Comparison of ENCODE assay signal across 7 mouse cellular contexts in the genomic region with DNA sequence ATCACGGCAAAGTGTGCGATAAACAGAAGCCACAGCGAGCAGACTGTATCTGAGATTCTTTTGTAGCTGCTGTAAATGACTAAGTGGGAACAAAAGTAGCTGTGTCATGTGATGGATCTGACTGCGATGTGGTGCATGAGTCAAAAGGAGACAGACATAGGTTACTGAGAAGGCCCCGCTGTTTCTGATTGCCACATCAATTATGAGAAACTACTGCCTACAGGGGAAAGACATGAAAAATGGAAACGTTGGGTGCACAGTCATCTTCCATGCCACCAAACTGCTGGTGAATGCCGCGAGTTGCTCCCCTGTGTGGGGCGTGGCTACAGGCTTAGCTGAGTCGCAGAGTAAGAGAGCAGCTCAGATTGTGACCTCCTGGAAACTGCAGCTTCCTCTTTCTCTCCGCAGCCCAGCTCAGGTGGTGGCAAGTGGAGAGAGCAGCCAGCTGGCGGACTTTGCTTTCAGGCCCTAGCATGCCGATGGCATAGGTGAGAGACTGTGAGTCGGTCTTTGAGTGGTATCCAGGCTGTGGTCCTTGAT.
DNase-seq lines count a peak whose midpoint lies in the region; ATAC-seq and TF ChIP-seq lines count a peak whose summit lies in the region.

No protein-coding gene starts in this region.

- H3K9me3 ChIP-seq in heart, embryonic 14.5 days (ENCODE audit: control insufficient read depth, low read length), result no peaks in the 10 kb centered on the region
- no peaks in the 10 kb centered on the region for H3K9me3 ChIP-seq in limb, embryonic 10.5 days (replicated peaks)

- peak overlapping the region; percentile 64 for H3K4me2 ChIP-seq in heart, embryonic 14.5 days (ENCODE audit: low read length)

- H3K4me3 ChIP-seq in C2C12 (ENCODE audit: insufficient read depth, poor library complexity, severe bottlenecking), result peak overlapping the region; percentile 21
- peak overlapping the region; percentile 18 to 36 for H3K4me3 ChIP-seq in heart, embryonic 14.5 days (ENCODE audit: control insufficient read depth in 1 of 2, insufficient read depth in 1 of 2, low read depth in 1 of 2, low read length in 2 of 2)
- peak overlapping the region; percentile 34 for H3K4me3 ChIP-seq in limb, embryonic 10.5 days

- no peak for TF ChIP-seq CTCF in C2C12 (IDR thresholded peaks at IDR 0.05; ENCODE audit: control insufficient read depth, insufficient read depth, insufficient read length)

- H3K27me3 ChIP-seq in C2C12 (ENCODE audit: control insufficient read depth, insufficient read depth, insufficient read length), result no peaks in the 10 kb centered on the region
- H3K27me3 ChIP-seq in heart, embryonic 14.5 days (ENCODE audit: control insufficient read depth, insufficient read depth, low read length), result no peaks in the 10 kb centered on the region
- no peaks in the 10 kb centered on the region for H3K27me3 ChIP-seq in limb, embryonic 10.5 days (ENCODE audit: low read depth, poor library complexity, severe bottlenecking)

- no peaks in the 10 kb centered on the region for H3K79me2 ChIP-seq in C2C12 (ENCODE audit: control insufficient read depth, insufficient read depth)

- peaks cover 5 to 6% of the 10 kb centered on the region in 2 experiments for H3K4me1 ChIP-seq in heart, embryonic 14.5 days (ENCODE audit: control insufficient read depth in 2 of 2, insufficient read depth in 2 of 2, low read length in 2 of 2)
- H3K4me1 ChIP-seq in limb, embryonic 10.5 days, result peaks cover 6% of the 10 kb centered on the region

- peak overlapping the region; percentile 55 for H3ac ChIP-seq in C2C12 (ENCODE audit: control insufficient read depth, insufficient read length, low read depth)

- peak overlapping the region; percentile 50 to 55 for H3K27ac ChIP-seq in heart, embryonic 14.5 days (replicated peaks in 1 of 2; ENCODE audit: control insufficient read depth in 1 of 2, insufficient read depth in 1 of 2, low read depth in 2 of 2, low read length in 2 of 2)
- H3K27ac ChIP-seq in limb, embryonic 10.5 days, result no peak overlapping the region

- peak overlapping the region; percentile 31 for H3K9ac ChIP-seq in heart, embryonic 14.5 days (ENCODE audit: low read length)

- no peaks in the 10 kb centered on the region for H3K79me3 ChIP-seq in C2C12 (ENCODE audit: low read depth)

- no peaks in the 10 kb centered on the region for H3K36me3 ChIP-seq in C2C12 (ENCODE audit: control insufficient read depth, insufficient read depth)
- H3K36me3 ChIP-seq in heart, embryonic 14.5 days (ENCODE audit: control insufficient read depth, insufficient read depth, low read length), result no peaks in the 10 kb centered on the region
- no peaks in the 10 kb centered on the region for H3K36me3 ChIP-seq in limb, embryonic 10.5 days

- DNase-seq in MN1 (ENCODE audit: low spot score), result peak; percentile 46
- peak; percentile 66 to 68 for DNase-seq in cerebellum, postnatal 14 days
- no peak for DNase-seq in limb, embryonic 10.5 days (ENCODE audit: low spot score)
- no peak for DNase-seq in yolk sac, embryonic 10.5 days (ENCODE audit: low spot score)

- ATAC-seq in heart, embryonic 14.5 days (ENCODE audit: insufficient number of reproducible peaks, insufficient read depth, low FRiP score, low read depth), result peak; percentile 43; the same call in 1 of the 2 replicates
- ATAC-seq in monocyte, adult 5-6 weeks (replicated peaks; ENCODE audit: insufficient number of reproducible peaks, low FRiP score, low TSS enrichment, poor library complexity, severe bottlenecking), result peak; percentile 56; the same call in 1 of the 2 replicates

- 4% methylated on average over 14 of the region's 14 CpGs for WGBS in heart, embryonic 14.5 days
- 22% methylated on average over 14 of the region's 14 CpGs for WGBS in limb, embryonic 10.5 days

TF ChIP-seq in C2C12, 6 proteins besides CTCF, POLR2A, EP300 and RAD21:
- TF ChIP-seq CEBPB (IDR thresholded peaks at IDR 0.05; ENCODE audit: low read depth), result peak; percentile 88
- TF ChIP-seq FOSL1 (IDR thresholded peaks at IDR 0.05; ENCODE audit: insufficient read depth, low read length, poor library complexity, severe bottlenecking), result peak; percentile 9
- no peak for TF ChIP-seq MYOG (IDR thresholded peaks at IDR 0.05; ENCODE audit: control insufficient read depth, extremely low read depth, insufficient read length)
- peak; percentile 56 for TF ChIP-seq MAX (IDR thresholded peaks at IDR 0.05)
- peak; percentile 31 for TF ChIP-seq MYOD1 (IDR thresholded peaks at IDR 0.05; ENCODE audit: control insufficient read depth, insufficient read length, low read depth)
- peak; percentile 97 for TF ChIP-seq USF1 (IDR thresholded peaks at IDR 0.05; ENCODE audit: low read depth)
TF ChIP-seq in C2C12: peak in this region for 5.

Comparison
In these comparisons a context has a peak if more than half of its experiments do, and no peak if none do; other contexts are left out.
1. DNase-seq: peak in MN1 (single experiment) and cerebellum, postnatal 14 days (2 of 2); none in limb, embryonic 10.5 days (single experiment) and yolk sac, embryonic 10.5 days (single experiment).
2. Peak in every context shown above with its lines, with median percentiles within 50 percentile points of each other: H3K4me3 ChIP-seq.